Mouse (Mus musculus) brain, embryonic 14.5 days (tissue): Measurements from ENCODE around the gene Ggt5. TPM values are rescaled to one million over a fixed set of nuclear protein-coding genes. Genes with fewer than 3 reads are reported as not detected.

Experiments
- DNase-seq: peaks from one replicate; pipeline ENCODE4 v3.0.0-alpha.2; 2011; ENCODE audit warnings: low read depth
- CTCF ChIP-seq: fragments of 200-500 bp; IDR thresholded peaks from 2 replicates; pipeline ENCODE4 v1.5.1; 2012; ENCODE audit warnings: inconsistent platforms, mild to moderate bottlenecking, moderate library complexity, borderline replicate concordance; ENCODE audit not compliant: insufficient read depth, insufficient read length; ENCODE audit errors: extremely low read depth
- POLR2A ChIP-seq: fragments of 200-500 bp; IDR thresholded peaks from 2 replicates; pipeline ENCODE4 v1.6.1; 2012; ENCODE audit warnings: mild to moderate bottlenecking, inconsistent platforms, borderline replicate concordance; ENCODE audit not compliant: poor library complexity, insufficient read depth, insufficient read length, severe bottlenecking; ENCODE audit errors: extremely low read depth
- polyA plus RNA-seq: library from polyadenylated mRNA; depleted of rRNA; stranded (reverse); fragments of >200 nt; gene quantifications from 2 replicates; pipeline ENCODE4 v1.2.3, GENCODE M21; 2012

The Ggt5 gene
- polyA plus RNA-seq, 1 experiment: 5.2 TPM

DNA sequence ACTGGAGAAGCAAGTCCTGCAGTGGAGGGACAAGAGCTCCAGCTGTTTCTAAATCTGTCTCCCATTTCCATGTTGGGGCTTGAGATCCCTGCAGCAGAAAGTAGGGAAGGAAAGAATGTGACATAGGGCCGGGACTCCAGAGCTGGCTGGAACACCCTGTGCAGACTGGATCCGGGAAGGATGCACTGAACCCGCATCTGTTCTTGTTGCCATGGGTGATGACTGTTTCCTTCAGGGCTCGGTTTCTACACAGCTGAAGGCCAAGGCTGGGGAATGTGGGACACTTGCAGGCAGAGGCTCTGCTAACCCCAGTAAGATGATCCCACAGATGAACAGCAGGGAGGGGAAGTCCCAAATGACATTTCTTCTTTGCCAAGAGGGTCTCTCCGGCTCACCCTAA is 43.5 kb downstream of the Ggt5 start:
- TF ChIP-seq POLR2A (no peak), CTCF (no peak)
- peak; percentile 35 for DNase-seq

DNA sequence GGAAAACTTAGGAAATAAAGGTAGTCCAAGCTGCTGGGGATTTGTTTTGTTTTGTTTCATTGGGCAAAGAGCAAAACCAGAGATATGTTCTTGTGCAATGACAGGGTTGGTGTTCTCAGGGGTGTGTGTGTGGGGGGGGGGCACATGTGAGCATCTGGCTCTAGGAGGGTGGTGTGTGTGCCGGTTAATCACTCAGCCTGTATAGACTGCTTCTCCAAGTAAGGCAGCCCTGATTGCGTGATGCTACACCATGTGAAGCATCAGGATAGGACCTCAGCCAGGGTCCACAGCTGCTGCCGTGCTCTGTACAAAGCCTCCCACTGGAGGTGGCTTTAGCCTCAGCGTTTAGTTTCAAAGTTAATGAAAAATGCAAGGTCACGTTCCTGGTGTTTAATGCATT is 43.9 kb downstream of the Ggt5 start:
- DNase-seq: no peak
- no peak for TF ChIP-seq CTCF
- TF ChIP-seq POLR2A: no peak

DNA sequence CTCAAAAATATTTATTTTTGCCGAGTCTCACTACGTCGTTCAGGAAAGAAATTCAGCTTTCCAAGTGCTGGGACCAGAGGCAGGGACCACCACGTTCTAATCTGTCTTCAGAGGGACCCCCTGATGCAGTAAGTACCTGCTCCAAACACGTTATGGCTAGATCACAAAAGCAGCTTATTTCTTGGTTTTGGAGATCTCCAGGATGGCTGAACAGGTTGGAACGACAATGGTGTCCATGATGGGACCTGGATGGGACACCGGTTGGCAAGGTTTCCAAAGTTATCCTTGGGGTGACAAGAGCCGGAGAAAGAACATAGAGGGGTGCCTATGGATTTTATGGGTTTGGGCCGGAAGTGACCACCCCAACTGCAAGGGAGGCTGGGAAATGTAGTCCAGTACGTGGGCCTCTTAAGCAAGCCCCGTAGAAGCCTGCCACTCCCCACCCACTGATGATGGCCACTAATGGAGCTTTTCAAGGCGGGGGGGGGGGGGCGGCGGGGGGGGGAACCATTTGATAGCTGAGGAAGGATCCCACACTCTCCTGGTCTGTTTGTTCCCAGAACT is 44.5 kb downstream of the Ggt5 start:
- no peak for TF ChIP-seq CTCF
- TF ChIP-seq POLR2A: no peak
- DNase-seq: no peak

DNA sequence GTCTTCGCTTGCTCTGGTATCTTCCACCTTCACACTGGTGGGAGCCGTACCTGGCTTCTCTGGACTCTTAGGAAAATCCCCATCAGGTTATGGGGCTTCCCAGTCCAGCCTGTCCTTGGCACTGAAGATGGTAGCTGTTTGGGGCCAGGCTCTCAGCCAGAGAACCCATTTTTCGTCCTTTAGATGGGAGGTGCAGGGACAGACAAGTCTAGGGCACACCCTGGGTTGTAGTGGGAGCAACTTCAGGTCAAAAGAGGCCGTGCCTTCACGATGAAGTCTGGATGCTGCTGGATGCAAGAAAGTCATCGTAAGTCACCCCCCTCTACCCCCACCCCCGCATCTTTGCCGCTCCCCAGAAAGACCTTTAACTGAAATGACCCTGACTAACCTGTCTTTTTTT is 45.5 kb downstream of the Ggt5 start:
- no peak for TF ChIP-seq POLR2A
- TF ChIP-seq CTCF: no peak
- DNase-seq: no peak

DNA sequence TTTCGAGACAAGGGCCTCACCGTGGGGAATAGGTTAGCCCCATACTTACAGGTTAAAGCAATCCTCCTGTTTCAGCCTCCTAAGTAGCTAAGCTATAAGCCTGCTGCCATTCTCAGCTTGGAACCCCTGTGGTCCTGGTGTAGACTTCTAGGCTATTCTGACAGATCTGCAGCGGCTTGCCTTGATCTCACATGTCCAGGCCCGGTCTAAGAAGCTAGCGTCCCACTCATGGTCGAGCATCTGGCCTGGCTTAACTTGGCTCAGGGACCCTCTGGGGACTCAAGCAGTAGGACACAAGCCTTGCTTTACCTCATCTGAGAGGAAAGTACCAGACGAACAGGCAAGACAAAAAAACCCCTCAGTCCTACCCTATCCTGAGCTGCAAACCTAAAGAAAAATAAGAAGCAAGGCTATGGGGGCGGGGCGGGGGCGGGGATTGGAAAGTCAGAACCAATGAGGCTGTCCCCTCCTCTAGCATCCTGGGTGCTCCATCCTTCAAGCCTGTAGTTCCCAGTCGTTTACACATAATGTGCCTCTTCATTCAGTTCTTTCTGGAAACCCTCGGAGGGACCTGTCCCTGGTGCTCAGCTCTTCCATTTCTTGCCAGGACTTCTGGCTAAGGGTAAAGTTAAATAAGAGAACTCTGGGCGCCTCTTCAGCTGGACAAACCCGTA is 46.0 kb downstream of the Ggt5 start:
- no peak for TF ChIP-seq CTCF
- TF ChIP-seq POLR2A: no peak
- DNase-seq: no peak

DNA sequence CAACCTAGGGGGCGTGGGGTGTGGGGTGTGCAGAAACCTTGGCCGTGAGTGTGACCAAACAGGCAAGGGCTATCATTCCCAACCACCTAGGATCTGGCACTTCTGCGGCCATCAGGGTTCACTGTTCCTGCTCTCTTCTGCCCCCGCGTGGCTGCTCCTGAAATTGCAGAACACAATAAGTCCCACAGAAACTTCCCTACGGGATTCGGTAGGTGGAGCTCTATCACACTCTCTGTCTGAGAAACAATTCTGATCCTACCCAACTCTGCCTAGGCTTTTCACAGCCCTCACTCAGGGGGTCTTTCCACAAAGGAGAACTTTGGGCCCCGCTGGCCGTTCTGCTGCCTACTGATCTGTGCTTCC is 46.5 kb downstream of the Ggt5 start:
- TF ChIP-seq CTCF (peak; percentile 87), POLR2A (no peak)
- peak; percentile 84 for DNase-seq

DNA sequence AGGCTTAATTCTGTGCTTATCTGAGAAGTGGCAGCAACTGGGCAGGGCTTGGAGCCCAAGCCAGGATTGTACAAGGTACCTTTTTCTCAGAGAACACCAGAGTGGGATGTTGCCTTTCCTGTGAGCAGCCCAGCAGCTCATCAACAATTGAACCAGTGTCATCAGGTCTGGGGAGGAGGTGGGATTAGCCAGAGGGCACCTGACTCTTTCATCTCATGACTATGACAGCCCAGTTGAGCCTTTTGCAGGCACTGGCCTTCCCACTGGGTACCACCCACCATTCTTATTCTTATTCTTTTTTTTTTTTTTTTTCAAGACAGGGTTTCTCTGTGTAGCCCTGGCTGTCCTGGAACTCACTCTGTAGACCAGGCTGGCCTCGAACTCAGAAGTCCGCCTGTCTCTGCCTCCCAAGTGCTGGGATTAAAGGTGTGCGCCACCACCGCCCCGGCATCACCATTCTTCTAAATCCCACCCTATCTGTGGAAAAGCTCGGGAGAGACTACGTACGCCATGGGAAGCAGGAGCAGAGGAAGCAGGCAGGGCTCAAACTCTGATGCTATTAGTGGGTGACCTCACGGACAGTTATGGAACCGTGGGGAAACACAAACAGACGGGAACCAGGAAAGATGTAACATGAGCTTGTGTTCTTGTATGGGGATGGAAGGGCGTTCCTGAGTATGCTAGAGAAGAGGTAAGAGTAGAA is 47.1 kb downstream of the Ggt5 start:
- TF ChIP-seq POLR2A (no peak), CTCF (no peak)
- no peak for DNase-seq

DNA sequence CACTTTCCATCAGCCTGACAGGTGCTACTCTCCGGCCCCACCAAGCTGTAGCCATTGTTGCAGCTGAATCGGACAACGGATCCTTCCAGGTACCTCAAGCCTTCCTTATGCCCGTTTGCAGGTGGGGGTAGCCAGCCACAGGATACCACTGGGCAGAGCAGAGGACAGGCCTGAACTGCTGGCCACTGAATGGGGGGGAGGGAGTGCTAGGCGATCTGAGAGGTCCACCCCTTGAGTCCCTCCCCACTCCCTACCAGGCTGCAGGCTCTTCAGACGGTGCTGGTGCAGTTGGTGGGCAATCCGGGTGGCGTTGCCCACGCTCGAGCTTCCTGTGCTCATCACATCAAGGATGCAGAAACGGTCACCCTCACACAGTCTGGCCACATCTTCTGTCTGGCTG is 48.6 kb downstream of the Ggt5 start:
- TF ChIP-seq POLR2A: no peak
- no peak for TF ChIP-seq CTCF
- DNase-seq: no peak

DNA sequence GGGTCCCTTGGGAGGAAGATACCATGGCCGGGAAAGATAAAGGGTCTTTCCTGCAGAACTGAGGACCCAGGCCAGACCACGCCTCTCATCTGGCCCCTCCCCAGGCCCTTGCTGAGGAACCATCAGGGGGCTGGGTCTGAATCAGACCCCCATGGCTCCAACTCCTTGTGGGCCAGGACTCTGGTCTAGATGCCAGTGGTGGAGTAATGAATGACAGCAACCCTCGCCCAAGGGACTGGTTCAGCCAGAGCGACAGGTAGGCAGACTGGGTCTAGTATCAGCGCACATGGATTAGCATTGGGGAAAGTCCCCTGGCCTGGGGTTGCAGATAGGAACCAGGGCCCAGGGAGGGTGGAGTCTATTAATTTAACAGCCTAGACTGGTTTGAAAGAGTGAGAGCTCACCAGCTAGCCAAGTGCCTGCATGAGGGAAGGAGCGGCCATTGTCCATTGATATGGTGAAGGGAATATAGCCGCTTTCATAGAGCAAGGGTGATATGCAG is 52.6 kb downstream of the Ggt5 start:
- DNase-seq: no peak
- TF ChIP-seq POLR2A: no peak
- no peak for TF ChIP-seq CTCF

DNA sequence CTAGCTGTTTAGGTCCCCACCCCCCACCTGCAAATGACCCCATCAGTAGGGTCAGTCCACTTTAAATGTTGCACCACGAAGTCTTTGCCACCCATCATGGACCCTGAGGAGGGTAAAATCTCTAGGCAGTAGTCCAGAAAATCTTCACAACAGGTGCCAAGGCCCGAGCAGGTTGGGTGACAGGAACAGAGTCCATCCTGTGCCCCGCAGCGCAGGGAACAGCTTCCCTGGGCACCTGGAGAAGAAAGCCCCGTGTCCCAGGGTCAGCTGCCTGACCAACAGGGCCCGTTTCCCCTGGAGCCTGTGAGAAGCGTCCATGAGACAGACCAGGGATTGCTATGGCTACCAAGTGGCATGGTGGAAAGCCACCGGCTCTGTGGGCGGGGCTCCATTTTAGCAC is 53.3 kb downstream of the Ggt5 start:
- DNase-seq: no peak
- TF ChIP-seq POLR2A (no peak), CTCF (no peak)

DNA sequence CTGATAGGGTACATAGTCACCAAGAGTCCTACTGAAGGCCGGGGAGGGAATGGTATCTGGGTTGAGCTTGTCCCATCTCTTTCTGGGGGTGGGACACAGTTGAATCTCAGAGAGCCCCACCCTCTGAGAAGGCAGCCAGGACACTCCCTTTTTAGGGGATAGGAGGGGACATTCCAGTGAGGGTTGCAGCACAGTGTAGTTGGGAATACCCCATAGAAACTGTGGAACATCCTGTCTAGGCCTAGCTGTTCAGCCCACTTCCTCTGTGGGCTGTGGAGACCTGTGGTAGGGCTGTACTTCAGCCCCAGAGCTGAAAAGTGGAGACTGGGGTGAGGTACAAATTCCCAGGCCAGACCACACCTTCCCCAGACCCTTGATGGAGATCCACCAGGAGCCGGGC is 53.8 kb downstream of the Ggt5 start:
- no peak for DNase-seq

DNA sequence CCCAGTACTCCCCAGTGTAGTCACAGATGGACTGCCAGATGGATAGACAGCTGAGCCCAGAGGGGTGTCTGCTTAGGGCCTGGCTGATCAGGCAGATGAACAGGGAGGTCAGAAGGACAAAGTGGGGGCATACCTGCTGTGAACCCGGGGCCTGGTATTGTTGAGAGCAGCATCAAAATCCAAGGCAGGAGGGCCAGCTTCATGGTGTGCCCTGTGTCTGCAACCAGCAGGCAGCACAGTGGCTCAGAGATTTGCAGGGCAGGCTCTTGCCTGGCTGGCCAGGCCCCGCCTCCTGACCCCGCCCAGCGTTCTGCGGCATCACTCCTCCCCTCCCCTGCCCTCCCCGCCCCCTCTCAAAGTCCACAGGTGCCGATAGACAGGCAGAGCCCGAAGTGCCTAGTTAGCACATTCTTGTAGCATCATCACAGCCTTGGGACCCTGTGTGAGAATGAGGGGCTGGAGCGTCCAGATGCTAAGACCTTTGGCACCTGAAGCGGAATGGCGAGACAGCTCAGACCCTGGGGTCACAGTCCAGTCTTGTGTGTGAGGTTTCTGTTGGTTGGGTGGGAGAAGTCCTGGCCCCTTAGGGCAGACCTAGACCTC is 54.7 kb downstream of the Ggt5 start, which contains the start of gene Susd2:
Susd2 (minus strand) TSS at position 268 of the 603 bp plus-strand sequence.
- DNase-seq: peak; percentile 67
- no peak for TF ChIP-seq CTCF
- TF ChIP-seq POLR2A: no peak

More for the DNA sequence above, 53.8 kb downstream of the Ggt5 start:
- TF ChIP-seq POLR2A (no peak), CTCF (no peak)

DNA sequence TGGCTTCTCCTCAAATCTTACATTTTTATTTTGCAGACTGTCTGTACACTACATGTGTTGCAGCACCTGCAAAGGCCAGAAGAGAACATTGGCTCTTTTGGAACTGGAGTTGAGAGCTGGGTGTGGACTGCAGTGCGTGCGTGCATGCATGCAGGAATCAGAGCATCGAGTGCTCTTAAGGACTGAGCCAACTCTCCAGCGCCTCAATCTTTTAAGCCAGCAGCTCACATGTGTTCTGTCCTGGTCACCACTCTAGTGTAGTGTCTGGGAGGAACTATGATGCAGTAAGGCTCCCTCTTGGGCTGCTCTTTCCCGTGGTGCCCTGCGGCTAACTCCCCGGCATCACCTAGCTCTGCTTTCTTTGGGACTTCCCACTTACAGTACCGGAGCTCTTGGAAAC is 56.5 kb downstream of the Ggt5 start:
- no peak for TF ChIP-seq POLR2A
- TF ChIP-seq CTCF: no peak
- no peak for DNase-seq
